Comparison of ENCODE assay signal across 8 mouse cellular contexts in genomic region chr13:73937321-73938176, GRCm38 (mm10). TPM values are rescaled to one million over a fixed set of nuclear protein-coding genes. Genes with fewer than 3 reads are reported as not detected.
DNase-seq lines count a peak whose midpoint lies in the region; ATAC-seq and TF ChIP-seq lines count a peak whose summit lies in the region.

Trip13 (minus strand) TSS chr13:73937784.
Brd9 (plus strand) TSS chr13:73937811.

- H3K27ac ChIP-seq in heart, embryonic 11.5 days (ENCODE audit: low read depth, low read length), result peak within 1 kb of the TSS; percentile 90
- H3K27ac ChIP-seq in kidney, embryonic 16.5 days (ENCODE audit: low read length), result peak within 1 kb of the TSS; percentile 97
- peak within 1 kb of the TSS; percentile 73 for H3K27ac ChIP-seq in liver, adult 2 months (replicated peaks; ENCODE audit: insufficient read depth, low read depth, low read length)

- H3K27me3 ChIP-seq in C2C12 (ENCODE audit: control insufficient read depth, insufficient read depth, insufficient read length), result no peaks in the 10 kb centered on the region
- H3K27me3 ChIP-seq in erythroblast, embryonic 14.5 days (ENCODE audit: control insufficient read depth), result no peaks in the 10 kb centered on the region
- no peaks in the 10 kb centered on the region for H3K27me3 ChIP-seq in heart, embryonic 11.5 days (ENCODE audit: control insufficient read depth, insufficient read depth, low read length)
- no peaks in the 10 kb centered on the region for H3K27me3 ChIP-seq in kidney, embryonic 16.5 days (ENCODE audit: insufficient read depth, low read length)
- H3K27me3 ChIP-seq in liver, adult 2 months (ENCODE audit: control insufficient read depth, insufficient read depth, low read length), result no peaks in the 10 kb centered on the region
- H3K27me3 ChIP-seq in myocyte (ENCODE audit: control insufficient read depth, insufficient read depth, insufficient read length), result no peaks in the 10 kb centered on the region
- no peaks in the 10 kb centered on the region for H3K27me3 ChIP-seq in splenic B cell, adult 2 months (ENCODE audit: control insufficient read depth, insufficient read depth, low read length, poor library complexity, severe bottlenecking)

- H3K79me2 ChIP-seq in C2C12 (ENCODE audit: control insufficient read depth, insufficient read depth) (peaks cover 32% of the 10 kb centered on the region), myocyte (ENCODE audit: control insufficient read depth, insufficient read depth) (peaks cover 10% of the 10 kb centered on the region)
- H3K79me2 ChIP-seq in liver, adult 2 months (ENCODE audit: control insufficient read depth, insufficient read depth, low read length), result no peaks in the 10 kb centered on the region

- WGBS in heart, embryonic 11.5 days (ENCODE audit: insufficient replicate concordance), result under 1% methylated on average over 79 of the region's 82 CpGs
- under 1% methylated on average over 82 of the region's 82 CpGs for WGBS in kidney, embryonic 16.5 days
- WGBS in liver, adult 2 months, result under 1% methylated on average over 82 of the region's 82 CpGs

- ATAC-seq in heart, embryonic 11.5 days (replicated peaks; ENCODE audit: insufficient number of reproducible peaks, low FRiP score, low TSS enrichment), result peak; percentile 96
- ATAC-seq in kidney, embryonic 16.5 days (ENCODE audit: low FRiP score, low TSS enrichment), result peak; percentile 96

- TF ChIP-seq CTCF in C2C12 (IDR thresholded peaks at IDR 0.05; ENCODE audit: control insufficient read depth, insufficient read depth, insufficient read length), result no peak
- TF ChIP-seq CTCF in brain, embryonic 14.5 days (IDR thresholded peaks at IDR 0.05; ENCODE audit: borderline replicate concordance, extremely low read depth, insufficient read depth, insufficient read length), result no peak
- TF ChIP-seq CTCF in liver, adult 2 months (IDR thresholded peaks at IDR 0.05; ENCODE audit: low read depth, low read length), result no peak

- peaks cover 11% of the 10 kb centered on the region for H3K79me3 ChIP-seq in C2C12 (ENCODE audit: low read depth)

- H3K4me3 ChIP-seq in C2C12 (ENCODE audit: insufficient read depth, poor library complexity, severe bottlenecking) (peak within 1 kb of the TSS; percentile 79), myocyte (peak within 1 kb of the TSS; percentile 89)
- H3K4me3 ChIP-seq in erythroblast, embryonic 14.5 days (replicated peaks), result peak within 1 kb of the TSS; percentile 74
- H3K4me3 ChIP-seq in heart, embryonic 11.5 days (ENCODE audit: low read depth, low read length), result peak within 1 kb of the TSS; percentile 74
- H3K4me3 ChIP-seq in kidney, embryonic 16.5 days (ENCODE audit: low read length), result peak within 1 kb of the TSS; percentile 89
- H3K4me3 ChIP-seq in liver, adult 2 months (ENCODE audit: insufficient read depth, low read depth, low read length), result peak within 1 kb of the TSS; percentile 76

- H3K9ac ChIP-seq in heart, embryonic 11.5 days (ENCODE audit: low read depth, low read length), result peak within 1 kb of the TSS; percentile 85
- H3K9ac ChIP-seq in kidney, embryonic 16.5 days (replicated peaks; ENCODE audit: low read length), result peak within 1 kb of the TSS; percentile 88
- H3K9ac ChIP-seq in liver, adult 2 months (ENCODE audit: low read depth, low read length), result peak within 1 kb of the TSS; percentile 83

- H3K4me1 ChIP-seq in erythroblast, embryonic 14.5 days (ENCODE audit: control insufficient read depth), result peaks cover 26% of the 10 kb centered on the region
- peaks cover 8% of the 10 kb centered on the region for H3K4me1 ChIP-seq in heart, embryonic 11.5 days (ENCODE audit: control insufficient read depth, insufficient read depth, low read length)
- peaks cover 14% of the 10 kb centered on the region for H3K4me1 ChIP-seq in kidney, embryonic 16.5 days (ENCODE audit: insufficient read depth, low read length)
- H3K4me1 ChIP-seq in liver, adult 2 months (ENCODE audit: control insufficient read depth, insufficient read depth, low read length), result peaks cover 6% of the 10 kb centered on the region

- no peaks in the 10 kb centered on the region for H3K9me3 ChIP-seq in erythroblast, embryonic 14.5 days (ENCODE audit: control insufficient read depth, low read length)
- H3K9me3 ChIP-seq in heart, embryonic 11.5 days (replicated peaks; ENCODE audit: control insufficient read depth, low read length), result no peaks in the 10 kb centered on the region
- H3K9me3 ChIP-seq in kidney, embryonic 16.5 days (ENCODE audit: low read length), result no peaks in the 10 kb centered on the region

- H3ac ChIP-seq in C2C12 (ENCODE audit: control insufficient read depth, insufficient read length, low read depth) (peak within 1 kb of the TSS; percentile 100), myocyte (ENCODE audit: control insufficient read depth, insufficient read length) (peak within 1 kb of the TSS; percentile 5)

- H3K36me3 ChIP-seq in C2C12 (ENCODE audit: control insufficient read depth, insufficient read depth) (peaks cover 41% of the 10 kb centered on the region), myocyte (ENCODE audit: control insufficient read depth, insufficient read depth) (peaks cover 9% of the 10 kb centered on the region)
- H3K36me3 ChIP-seq in erythroblast, embryonic 14.5 days (ENCODE audit: control insufficient read depth), result peaks cover 63% of the 10 kb centered on the region
- H3K36me3 ChIP-seq in heart, embryonic 11.5 days (ENCODE audit: control insufficient read depth, insufficient read depth, low read length), result peaks cover 8% of the 10 kb centered on the region
- peaks cover 26% of the 10 kb centered on the region for H3K36me3 ChIP-seq in kidney, embryonic 16.5 days (ENCODE audit: insufficient read depth, low read length)
- peaks cover 6% of the 10 kb centered on the region for H3K36me3 ChIP-seq in liver, adult 2 months (ENCODE audit: control insufficient read depth, insufficient read depth, low read length)
- H3K36me3 ChIP-seq in splenic B cell, adult 2 months (ENCODE audit: control insufficient read depth, insufficient read depth, low read length, poor library complexity, severe bottlenecking), result peaks cover 6% of the 10 kb centered on the region; the same call in 1 of the 2 replicates

- DNase-seq in brain, embryonic 14.5 days (ENCODE audit: low read depth), result peak; percentile 96
- peak; percentile 70 for DNase-seq in liver, adult 2 months (ENCODE audit: extremely low read depth, low read depth, low spot score)
- DNase-seq in splenic B cell, adult 2 months (ENCODE audit: low read depth, low spot score), result peak; percentile 95

- peak within 1 kb of the TSS; percentile 70 for H3K4me2 ChIP-seq in heart, embryonic 11.5 days
- peak within 1 kb of the TSS; percentile 84 for H3K4me2 ChIP-seq in kidney, embryonic 16.5 days (replicated peaks; ENCODE audit: low read depth, low read length)
- peak within 1 kb of the TSS; percentile 85 for H3K4me2 ChIP-seq in myocyte (ENCODE audit: low read depth)

- no peak for TF ChIP-seq POLR2A in brain, embryonic 14.5 days (IDR thresholded peaks at IDR 0.05; ENCODE audit: borderline replicate concordance, extremely low read depth, insufficient read depth, insufficient read length, poor library complexity, severe bottlenecking)
- TF ChIP-seq POLR2A in liver, adult 2 months (IDR thresholded peaks at IDR 0.05; ENCODE audit: extremely low read depth, insufficient read depth, low read length), result no peak
- TF ChIP-seq POLR2A in myocyte (IDR thresholded peaks at IDR 0.05; ENCODE audit: insufficient read length, low read depth), result peak; percentile 69

TF ChIP-seq in C2C12, 6 proteins besides CTCF, POLR2A, EP300 and RAD21:
- TF ChIP-seq MYOG (IDR thresholded peaks at IDR 0.05; ENCODE audit: control insufficient read depth, extremely low read depth, insufficient read length) (no peak), FOSL1 (IDR thresholded peaks at IDR 0.05; ENCODE audit: insufficient read depth, low read length, poor library complexity, severe bottlenecking) (no peak), USF1 (IDR thresholded peaks at IDR 0.05; ENCODE audit: low read depth) (no peak), MAX (IDR thresholded peaks at IDR 0.05) (peak; percentile 44), MYOD1 (IDR thresholded peaks at IDR 0.05; ENCODE audit: control insufficient read depth, insufficient read length, low read depth) (no peak), CEBPB (IDR thresholded peaks at IDR 0.05; ENCODE audit: low read depth) (no peak)

TF ChIP-seq in myocyte, 11 proteins besides CTCF, POLR2A, EP300 and RAD21:
- no peak for TF ChIP-seq TCF12 (IDR thresholded peaks at IDR 0.05; ENCODE audit: insufficient read depth, poor library complexity, severe bottlenecking)
- peak in 1 of 3 experiments; percentile 10 for TF ChIP-seq MYOG (IDR thresholded peaks at IDR 0.05; ENCODE audit: control insufficient read depth in 1 of 3, insufficient read depth in 1 of 3, insufficient read length in 2 of 3, low read depth in 2 of 3)
- TF ChIP-seq POLR2AphosphoS2 (IDR thresholded peaks at IDR 0.05; ENCODE audit: insufficient read length, low read depth), result peak; percentile 59
- no peak for TF ChIP-seq MYOD1 (IDR thresholded peaks at IDR 0.05; ENCODE audit: control insufficient read depth in 1 of 3, insufficient read length in 2 of 3, low read depth in 2 of 3)
- TF ChIP-seq REST (IDR thresholded peaks at IDR 0.05; ENCODE audit: insufficient read depth, insufficient read length), result no peak
- TF ChIP-seq CEBPB (IDR thresholded peaks at IDR 0.05; ENCODE audit: insufficient read depth, poor library complexity, severe bottlenecking), result no peak
- TF ChIP-seq TCF3 (IDR thresholded peaks at IDR 0.05; ENCODE audit: insufficient read length, low read depth), result no peak
- TF ChIP-seq SRF (IDR thresholded peaks at IDR 0.05; ENCODE audit: control insufficient read depth, insufficient read length, low read depth), result peak; percentile 53
- TF ChIP-seq E2F4 (IDR thresholded peaks at IDR 0.05; ENCODE audit: insufficient read depth), result peak; percentile 99
TF ChIP-seq in myocyte: peak in this region for 4.

RNA-seq across cellular contexts. Expression of gene Trip13, which starts in this region (rescaled TPM):
- polyA plus RNA-seq in C2C12 (2012; fragmentation: generic; extraction: Trizol), result 17.5 TPM
- 9.9 and 11.1 TPM in 2 replicates for polyA plus RNA-seq in brain, embryonic 14.5 days (2012; rRNA removed)
- polyA plus RNA-seq in erythroblast, embryonic 14.5 days (2012), result 0.09 and 0.15 TPM in 2 replicates
- polyA plus RNA-seq in heart, embryonic 11.5 days (2014; fragmentation: Nextera tagmentation; extraction: Ambion mirVana), result 36.5 and 37.5 TPM in 2 replicates
- polyA plus RNA-seq in kidney, embryonic 16.5 days (2015; fragmentation: Nextera tagmentation; extraction: Ambion mirVana), result 42.9 and 45.9 TPM in 2 replicates
- 0.37 and 1.2 TPM in 2 replicates for total RNA-seq in liver, adult 2 months (2014; rRNA removed)
- 0.20 and 0.24 TPM in 2 replicates for polyA plus RNA-seq in liver, adult 2 months (2012; rRNA removed)
- 3.4 TPM for polyA plus RNA-seq in myocyte (2012; fragmentation: generic; extraction: Trizol)

RNA-seq across cellular contexts. Expression of gene Brd9, which starts in this region (rescaled TPM):
- polyA plus RNA-seq in C2C12 (2012; fragmentation: generic; extraction: Trizol) (22.7 TPM), myocyte (2012; fragmentation: generic; extraction: Trizol) (15.8 TPM)
- polyA plus RNA-seq in brain, embryonic 14.5 days (2012; rRNA removed), result 138 and 145 TPM in 2 replicates
- polyA plus RNA-seq in erythroblast, embryonic 14.5 days (2012), result 6.7 and 7.7 TPM in 2 replicates
- polyA plus RNA-seq in heart, embryonic 11.5 days (2014; fragmentation: Nextera tagmentation; extraction: Ambion mirVana), result 41.7 and 47.0 TPM in 2 replicates
- 48.4 and 51.0 TPM in 2 replicates for polyA plus RNA-seq in kidney, embryonic 16.5 days (2015; fragmentation: Nextera tagmentation; extraction: Ambion mirVana)
- total RNA-seq in liver, adult 2 months (2014; rRNA removed), result 8.0 and 8.5 TPM in 2 replicates
- 6.0 and 9.1 TPM in 2 replicates for polyA plus RNA-seq in liver, adult 2 months (2012; rRNA removed)

Comparison
In these comparisons a context has a peak if more than half of its experiments do, and no peak if none do; other contexts are left out.
1. Peak in every context shown above with its lines: DNase-seq, ATAC-seq, H3K4me3 ChIP-seq and H3K27ac ChIP-seq.